ENCODE assay signal across 16 mouse cellular contexts in the genomic region with DNA sequence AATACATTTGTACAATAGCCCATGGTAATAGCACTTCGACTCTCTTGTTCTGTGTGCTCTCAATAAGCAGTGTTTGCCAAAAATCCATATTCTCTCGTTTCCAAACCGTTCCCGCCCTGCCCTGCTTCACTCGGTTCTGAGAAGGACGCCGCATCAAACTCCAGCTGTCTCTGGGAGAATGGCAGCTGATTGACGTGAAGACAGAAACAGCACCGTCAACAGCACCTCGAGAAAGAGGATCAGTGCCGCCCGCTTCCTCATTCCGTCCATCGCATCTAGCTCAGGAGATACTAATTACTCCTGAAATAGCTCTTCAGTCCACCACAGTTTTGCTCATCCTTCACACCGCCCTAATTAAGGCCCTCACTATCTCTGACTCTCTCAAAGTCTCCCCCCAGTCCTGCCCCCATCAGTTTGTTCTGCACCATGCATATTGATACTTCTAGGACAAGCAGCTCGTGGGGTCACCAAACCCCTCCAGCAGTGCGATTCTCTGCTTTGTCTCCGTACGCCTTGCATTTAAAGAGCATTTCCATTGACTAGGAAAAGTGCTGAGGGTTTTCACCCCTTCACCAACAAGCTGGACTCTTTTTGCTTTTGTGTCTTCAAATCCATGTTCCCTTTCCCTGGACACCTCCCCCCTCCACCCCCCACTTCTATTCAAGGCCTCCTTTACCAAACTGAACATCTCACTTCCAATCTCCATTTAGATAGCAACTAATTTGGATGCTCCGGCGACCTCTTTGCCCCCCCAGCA. TPM values are rescaled to one million over a fixed set of nuclear protein-coding genes. Genes with fewer than 3 reads are reported as not detected.
DNase-seq lines count a peak whose midpoint lies in the region; ATAC-seq and TF ChIP-seq lines count a peak whose summit lies in the region.
"Had no signal": no experiment of that assay in that cellular context is flagged by ENCODE, and none has a peak within 500 bp of the region (broad histone marks: within the 10 kb centered on the region; RNA-seq: fewer than 3 reads in every experiment).

No protein-coding gene starts in this region.

- peak overlapping the region; percentile 39 for H3K9ac ChIP-seq in forebrain, embryonic 11.5 days (ENCODE audit: low read length)
- no peak overlapping the region for H3K9ac ChIP-seq in hindbrain, embryonic 12.5 days
- H3K9ac ChIP-seq in midbrain, embryonic 13.5 days (replicated peaks), result 0 out of 2 replicates have a peak overlapping the region, but pooled peaks have one; percentile 44
- H3K9ac ChIP-seq: embryonic facial prominence, embryonic 12.5 days; limb, embryonic 12.5 days; liver, embryonic 14.5 days had no signal

- H3K4me3 ChIP-seq in forebrain, embryonic 11.5 days (ENCODE audit: low read depth, low read length), result no peak overlapping the region
- no peak overlapping the region for H3K4me3 ChIP-seq in hindbrain, embryonic 12.5 days
- H3K4me3 ChIP-seq in midbrain, embryonic 13.5 days (replicated peaks), result no peak overlapping the region
- no peak overlapping the region for H3K4me3 ChIP-seq in cerebellum, adult 2 months (replicated peaks; ENCODE audit: insufficient read depth, low read depth, low read length)
- H3K4me3 ChIP-seq: embryonic facial prominence, embryonic 12.5 days; limb, embryonic 12.5 days had no signal

- no peaks in the 10 kb centered on the region for H3K36me3 ChIP-seq in forebrain, embryonic 11.5 days (ENCODE audit: control insufficient read depth, insufficient read depth, low read length)
- H3K36me3 ChIP-seq in hindbrain, embryonic 12.5 days, result peaks cover 7% of the 10 kb centered on the region; the same call in 1 of the 2 replicates
- H3K36me3 ChIP-seq in midbrain, embryonic 13.5 days, result peaks cover 14% of the 10 kb centered on the region
- H3K36me3 ChIP-seq: embryonic facial prominence, embryonic 12.5 days; limb, embryonic 12.5 days had no signal

- H3K27me3 ChIP-seq in forebrain, embryonic 11.5 days (ENCODE audit: control insufficient read depth, insufficient read depth, low read length), result no peaks in the 10 kb centered on the region
- no peaks in the 10 kb centered on the region for H3K27me3 ChIP-seq in hindbrain, embryonic 12.5 days
- H3K27me3 ChIP-seq in midbrain, embryonic 13.5 days, result no peaks in the 10 kb centered on the region
- H3K27me3 ChIP-seq in cerebellum, adult 2 months (ENCODE audit: control insufficient read depth, insufficient read depth, low read length), result no peaks in the 10 kb centered on the region
- H3K27me3 ChIP-seq: embryonic facial prominence, embryonic 12.5 days; limb, embryonic 12.5 days had no signal

- H3K4me2 ChIP-seq in forebrain, embryonic 11.5 days (ENCODE audit: low read depth, low read length, severe bottlenecking), result peak overlapping the region; percentile 18; the same call in 1 of the 2 replicates
- peak overlapping the region; percentile 9 for H3K4me2 ChIP-seq in hindbrain, embryonic 12.5 days (replicated peaks)
- H3K4me2 ChIP-seq in midbrain, embryonic 13.5 days (replicated peaks), result peak overlapping the region; percentile 37
- H3K4me2 ChIP-seq: embryonic facial prominence, embryonic 12.5 days; limb, embryonic 12.5 days had no signal

- 32% methylated on average over 21 of the region's 21 CpGs for WGBS in forebrain, embryonic 11.5 days
- WGBS in hindbrain, embryonic 12.5 days, result 47% methylated on average over 21 of the region's 21 CpGs
- 25% methylated on average over 21 of the region's 21 CpGs for WGBS in midbrain, embryonic 13.5 days
- WGBS in cerebellum, adult 2 months, result 57% methylated on average over 21 of the region's 21 CpGs

- H3K4me1 ChIP-seq in forebrain, embryonic 11.5 days (replicated peaks; ENCODE audit: control insufficient read depth, insufficient read depth, low read length), result peaks cover 8% of the 10 kb centered on the region; the same call in 1 of the 2 replicates
- H3K4me1 ChIP-seq in hindbrain, embryonic 12.5 days, result peaks cover 19% of the 10 kb centered on the region
- H3K4me1 ChIP-seq in midbrain, embryonic 13.5 days (replicated peaks), result peaks cover 46% of the 10 kb centered on the region
- H3K4me1 ChIP-seq in cerebellum, adult 2 months (ENCODE audit: control insufficient read depth, insufficient read depth, low read length), result peaks cover 5% of the 10 kb centered on the region
- H3K4me1 ChIP-seq: embryonic facial prominence, embryonic 12.5 days; limb, embryonic 12.5 days had no signal

- TF ChIP-seq CTCF in brain, embryonic 14.5 days (IDR thresholded peaks at IDR 0.05; ENCODE audit: borderline replicate concordance, extremely low read depth, insufficient read depth, insufficient read length), result no peak
- no peak for TF ChIP-seq CTCF in cerebellum, adult 2 months (IDR thresholded peaks at IDR 0.05; ENCODE audit: borderline replicate concordance, insufficient read depth, low read depth, low read length)

- H3K9me3 ChIP-seq in forebrain, embryonic 11.5 days (ENCODE audit: control insufficient read depth, low read length), result no peaks in the 10 kb centered on the region
- no peaks in the 10 kb centered on the region for H3K9me3 ChIP-seq in hindbrain, embryonic 12.5 days (replicated peaks)
- no peaks in the 10 kb centered on the region for H3K9me3 ChIP-seq in midbrain, embryonic 13.5 days
- H3K9me3 ChIP-seq: embryonic facial prominence, embryonic 12.5 days; limb, embryonic 12.5 days had no signal

- peak overlapping the region; percentile 65 for H3K27ac ChIP-seq in forebrain, embryonic 11.5 days (ENCODE audit: low read depth, low read length)
- H3K27ac ChIP-seq in hindbrain, embryonic 12.5 days, result peak overlapping the region; percentile 57
- H3K27ac ChIP-seq in midbrain, embryonic 13.5 days, result peak overlapping the region; percentile 75
- H3K27ac ChIP-seq in cerebellum, adult 2 months (ENCODE audit: insufficient read depth, low read length), result no peak overlapping the region
- H3K27ac ChIP-seq: embryonic facial prominence, embryonic 12.5 days; limb, embryonic 12.5 days; liver, embryonic 14.5 days had no signal

- ATAC-seq in forebrain, embryonic 11.5 days (replicated peaks; ENCODE audit: low FRiP score), result peak; percentile 51
- ATAC-seq in hindbrain, embryonic 12.5 days (ENCODE audit: low FRiP score), result no peak
- peak; percentile 49; the same call in 1 of the 2 replicates for ATAC-seq in midbrain, embryonic 13.5 days

- peak; percentile 68 for DNase-seq in brain, embryonic 14.5 days (ENCODE audit: low read depth)
- DNase-seq in forebrain, embryonic 11.5 days (ENCODE audit: low spot score), result no peak
- no peak for DNase-seq in MN1 (ENCODE audit: low spot score)
- no peak for DNase-seq in gastrocnemius, postnatal 10 days
- DNase-seq in cerebellum, adult 2 months, result no peak
- DNase-seq in layer of hippocampus, adult 9-10 months (ENCODE audit: low spot score), result no peak
- DNase-seq: cerebellum, postnatal 10 days; kidney, adult 2 months; kidney, postnatal 14 days; layer of hippocampus, adult 9-11 months; thymus, postnatal 36 days had no signal

- no peak for TF ChIP-seq POLR2A in brain, embryonic 14.5 days (IDR thresholded peaks at IDR 0.05; ENCODE audit: borderline replicate concordance, extremely low read depth, insufficient read depth, insufficient read length, poor library complexity, severe bottlenecking)
- no peak for TF ChIP-seq POLR2A in cerebellum, adult 2 months (IDR thresholded peaks at IDR 0.05; ENCODE audit: borderline replicate concordance, insufficient read depth, low read length)

RNA-seq across cellular contexts. Expression of a gene that starts 49.3 kb away (rescaled TPM):
- polyA plus RNA-seq in brain, embryonic 14.5 days (2012; rRNA removed), result 66.8 and 80.0 TPM in 2 replicates
- polyA plus RNA-seq in forebrain, embryonic 11.5 days (2014; fragmentation: Nextera tagmentation; extraction: Ambion mirVana), result 45.3 and 48.8 TPM in 2 replicates
- 38.6 and 39.7 TPM in 2 replicates for polyA plus RNA-seq in hindbrain, embryonic 12.5 days (2016; fragmentation: Nextera tagmentation; extraction: Ambion mirVana)
- polyA plus RNA-seq in midbrain, embryonic 13.5 days (2015; fragmentation: Nextera tagmentation; extraction: Ambion mirVana), result 63.1 and 64.4 TPM in 2 replicates
- total RNA-seq in gastrocnemius, postnatal 10 days (2021), result 1 to 10 TPM; 5.8 to 6.6 TPM
- 81.0 and 82.4 TPM in 2 replicates for polyA plus RNA-seq in cerebellum, adult 2 months (2012; rRNA removed)
